Mouse (Mus musculus): Measurements from ENCODE around the gene 6430571L13Rik.
"Not testable (repeated sequence)": the region's sequence is repeated elsewhere in the genome, so short reads cannot be mapped to it uniquely, and the experiment has no call there.

Gene 6430571L13Rik

GRCm38 (mm10) chr9:107306673-107307072 lies 33.7 kb upstream of the 6430571L13Rik start:
- DNase-seq (ENCODE audit: low read depth, low spot score): not testable (repeated sequence)

- no peak for DNase-seq (ENCODE audit: low read depth, low spot score)
Measured at GRCm38 (mm10) chr9:107307099-107307872, 33.1 kb upstream of the 6430571L13Rik start.

- no peak for DNase-seq (ENCODE audit: low read depth, low spot score)
Measured at GRCm38 (mm10) chr9:107307886-107308285, 32.5 kb upstream of the 6430571L13Rik start.

- DNase-seq (ENCODE audit: low read depth, low spot score): no peak
Measured at GRCm38 (mm10) chr9:107308346-107309000, 31.9 kb upstream of the 6430571L13Rik start.

- DNase-seq (ENCODE audit: low read depth, low spot score): no peak
Measured at GRCm38 (mm10) chr9:107309171-107309570, 31.2 kb upstream of the 6430571L13Rik start.

GRCm38 (mm10) chr9:107309600-107309999 lies 30.8 kb upstream of the 6430571L13Rik start:
- no peak for DNase-seq (ENCODE audit: low read depth, low spot score)

- no peak for DNase-seq (ENCODE audit: low read depth, low spot score)
Measured at GRCm38 (mm10) chr9:107312811-107313584, 27.4 kb upstream of the 6430571L13Rik start.

- DNase-seq (ENCODE audit: low read depth, low spot score): no peak
Measured at GRCm38 (mm10) chr9:107313926-107314325, 26.5 kb upstream of the 6430571L13Rik start.

- DNase-seq (ENCODE audit: low read depth, low spot score): no peak
Measured at GRCm38 (mm10) chr9:107315791-107316190, 24.6 kb upstream of the 6430571L13Rik start.

GRCm38 (mm10) chr9:107322461-107323050 lies 17.8 kb upstream of the 6430571L13Rik start:
- no peak for DNase-seq (ENCODE audit: low read depth, low spot score)

GRCm38 (mm10) chr9:107323558-107323957 lies 16.8 kb upstream of the 6430571L13Rik start:
- no peak for DNase-seq (ENCODE audit: low read depth, low spot score)

- DNase-seq (ENCODE audit: low read depth, low spot score): no peak
Measured at GRCm38 (mm10) chr9:107324799-107325561, 15.4 kb upstream of the 6430571L13Rik start.

- no peak for DNase-seq (ENCODE audit: low read depth, low spot score)
Measured at GRCm38 (mm10) chr9:107325904-107326303, 14.5 kb upstream of the 6430571L13Rik start.

- DNase-seq (ENCODE audit: low read depth, low spot score): no peak
Measured at GRCm38 (mm10) chr9:107327879-107328620, 12.4 kb upstream of the 6430571L13Rik start.

GRCm38 (mm10) chr9:107330791-107331190 lies 9.6 kb upstream of the 6430571L13Rik start:
- no peak for DNase-seq (ENCODE audit: low read depth, low spot score)

GRCm38 (mm10) chr9:107333686-107334085 lies 6.7 kb upstream of the 6430571L13Rik start:
- DNase-seq (ENCODE audit: low read depth, low spot score): no peak

GRCm38 (mm10) chr9:107334356-107334755 lies 6.0 kb upstream of the 6430571L13Rik start:
- DNase-seq (ENCODE audit: low read depth, low spot score): no peak

- no peak for DNase-seq (ENCODE audit: low read depth, low spot score)
Measured at GRCm38 (mm10) chr9:107335046-107335445, 5.4 kb upstream of the 6430571L13Rik start.

- no peak for DNase-seq (ENCODE audit: low read depth, low spot score)
Measured at GRCm38 (mm10) chr9:107335909-107336308, 4.5 kb upstream of the 6430571L13Rik start.

GRCm38 (mm10) chr9:107336386-107336785 lies 4.0 kb upstream of the 6430571L13Rik start:
- no peak for DNase-seq (ENCODE audit: low read depth, low spot score)
